Mouse (Mus musculus): ENCODE measurements around the gene Ubd. TPM values are rescaled to one million over a fixed set of nuclear protein-coding genes. Genes with fewer than 3 reads are reported as not detected.

Ubd gene
- 3.3 TPM for polyA plus RNA-seq (2014; fragmentation: Illumina TruSeq; extraction: RNeasy Lipid Tissue Mini Kit (QIAGEN cat#74804); ENCODE audit: low read depth, low replicate concordance)

GRCm38 (mm10) chr17:37193656-37194055 lies at the start of gene Ubd:
Gene Ubd, plus strand, starts transcription at chr17:37193892.

GRCm38 (mm10) chr17:37161394-37161793 lies 32.3 kb upstream of the Ubd start, which contains the start of gene Olfr93:
Gene Olfr93, minus strand, starts transcription at chr17:37161494.

GRCm38 (mm10) chr17:37200894-37201293 lies 7.2 kb downstream of the Ubd start, which contains the start of gene Olfr94:
Gene Olfr94, minus strand, starts transcription at chr17:37200994.

GRCm38 (mm10) chr17:37213018-37213417 lies 19.3 kb downstream of the Ubd start, which contains the start of gene Olfr95:
Gene Olfr95, minus strand, starts transcription at chr17:37213118.

GRCm38 (mm10) chr17:37219846-37220245 lies 26.2 kb downstream of the Ubd start, which contains the start of gene Olfr96:
Gene Olfr96, plus strand, starts transcription at chr17:37220146.

GRCm38 (mm10) chr17:37237230-37237629 lies 43.5 kb downstream of the Ubd start, which contains the start of gene Olfr97:
Gene Olfr97, minus strand, starts transcription at chr17:37237330.

Other genes with a start within 250 kb of the Ubd start
- 74.7 TPM for gene Ppp1r11, start 242.2 kb upstream of the Ubd start, polyA plus RNA-seq (2014; fragmentation: Illumina TruSeq; extraction: RNeasy Lipid Tissue Mini Kit (QIAGEN cat#74804); ENCODE audit: low read depth, low replicate concordance)
- 37.9 TPM for gene Znrd1, start 235.3 kb upstream of the Ubd start, polyA plus RNA-seq (2014; fragmentation: Illumina TruSeq; extraction: RNeasy Lipid Tissue Mini Kit (QIAGEN cat#74804); ENCODE audit: low read depth, low replicate concordance)
- 23.8 TPM for gene Znrd1as, start 235.3 kb upstream of the Ubd start, polyA plus RNA-seq (2014; fragmentation: Illumina TruSeq; extraction: RNeasy Lipid Tissue Mini Kit (QIAGEN cat#74804); ENCODE audit: low read depth, low replicate concordance)
- gene 2410137M14Rik, start 212.7 kb upstream of the Ubd start, polyA plus RNA-seq (2014; fragmentation: Illumina TruSeq; extraction: RNeasy Lipid Tissue Mini Kit (QIAGEN cat#74804); ENCODE audit: low read depth, low replicate concordance), result not detected
- 0.11 TPM for gene H2-M5, start 204.4 kb upstream of the Ubd start, polyA plus RNA-seq (2014; fragmentation: Illumina TruSeq; extraction: RNeasy Lipid Tissue Mini Kit (QIAGEN cat#74804); ENCODE audit: low read depth, low replicate concordance)
- 7.2 TPM for gene Zfp57, start 192.7 kb upstream of the Ubd start, polyA plus RNA-seq (2014; fragmentation: Illumina TruSeq; extraction: RNeasy Lipid Tissue Mini Kit (QIAGEN cat#74804); ENCODE audit: low read depth, low replicate concordance)
- not detected for gene Mog, start 170.5 kb upstream of the Ubd start, polyA plus RNA-seq (2014; fragmentation: Illumina TruSeq; extraction: RNeasy Lipid Tissue Mini Kit (QIAGEN cat#74804); ENCODE audit: low read depth, low replicate concordance)
- gene Gabbr1, start 147.9 kb upstream of the Ubd start, polyA plus RNA-seq (2014; fragmentation: Illumina TruSeq; extraction: RNeasy Lipid Tissue Mini Kit (QIAGEN cat#74804); ENCODE audit: low read depth, low replicate concordance), result 23.9 TPM
- gene Olfr90, start 105.4 kb upstream of the Ubd start, polyA plus RNA-seq (2014; fragmentation: Illumina TruSeq; extraction: RNeasy Lipid Tissue Mini Kit (QIAGEN cat#74804); ENCODE audit: low read depth, low replicate concordance), result not detected
- not detected for gene Olfr91, start 95.6 kb upstream of the Ubd start, polyA plus RNA-seq (2014; fragmentation: Illumina TruSeq; extraction: RNeasy Lipid Tissue Mini Kit (QIAGEN cat#74804); ENCODE audit: low read depth, low replicate concordance)
- gene Olfr92, start 73.8 kb upstream of the Ubd start, polyA plus RNA-seq (2014; fragmentation: Illumina TruSeq; extraction: RNeasy Lipid Tissue Mini Kit (QIAGEN cat#74804); ENCODE audit: low read depth, low replicate concordance), result not detected
- gene Olfr93, start 32.4 kb upstream of the Ubd start, polyA plus RNA-seq (2014; fragmentation: Illumina TruSeq; extraction: RNeasy Lipid Tissue Mini Kit (QIAGEN cat#74804); ENCODE audit: low read depth, low replicate concordance), result not detected
- gene Olfr94, start 7.1 kb downstream of the Ubd start, polyA plus RNA-seq (2014; fragmentation: Illumina TruSeq; extraction: RNeasy Lipid Tissue Mini Kit (QIAGEN cat#74804); ENCODE audit: low read depth, low replicate concordance), result not detected
- gene Olfr95, start 19.2 kb downstream of the Ubd start, polyA plus RNA-seq (2014; fragmentation: Illumina TruSeq; extraction: RNeasy Lipid Tissue Mini Kit (QIAGEN cat#74804); ENCODE audit: low read depth, low replicate concordance), result not detected
- gene Olfr96, start 26.3 kb downstream of the Ubd start, polyA plus RNA-seq (2014; fragmentation: Illumina TruSeq; extraction: RNeasy Lipid Tissue Mini Kit (QIAGEN cat#74804); ENCODE audit: low read depth, low replicate concordance), result not detected
- gene Olfr97, start 43.4 kb downstream of the Ubd start, polyA plus RNA-seq (2014; fragmentation: Illumina TruSeq; extraction: RNeasy Lipid Tissue Mini Kit (QIAGEN cat#74804); ENCODE audit: low read depth, low replicate concordance), result not detected
- gene Olfr98, start 69.9 kb downstream of the Ubd start, polyA plus RNA-seq (2014; fragmentation: Illumina TruSeq; extraction: RNeasy Lipid Tissue Mini Kit (QIAGEN cat#74804); ENCODE audit: low read depth, low replicate concordance), result not detected
- 8.0 TPM for gene H2-M3, start 76.3 kb downstream of the Ubd start, polyA plus RNA-seq (2014; fragmentation: Illumina TruSeq; extraction: RNeasy Lipid Tissue Mini Kit (QIAGEN cat#74804); ENCODE audit: low read depth, low replicate concordance)
- gene Olfr99, start 89.6 kb downstream of the Ubd start, polyA plus RNA-seq (2014; fragmentation: Illumina TruSeq; extraction: RNeasy Lipid Tissue Mini Kit (QIAGEN cat#74804); ENCODE audit: low read depth, low replicate concordance), result not detected
- gene Olfr101, start 110.4 kb downstream of the Ubd start, polyA plus RNA-seq (2014; fragmentation: Illumina TruSeq; extraction: RNeasy Lipid Tissue Mini Kit (QIAGEN cat#74804); ENCODE audit: low read depth, low replicate concordance), result not detected
- gene Olfr102, start 123.2 kb downstream of the Ubd start, polyA plus RNA-seq (2014; fragmentation: Illumina TruSeq; extraction: RNeasy Lipid Tissue Mini Kit (QIAGEN cat#74804); ENCODE audit: low read depth, low replicate concordance), result not detected
- not detected for gene Olfr103, start 145.8 kb downstream of the Ubd start, polyA plus RNA-seq (2014; fragmentation: Illumina TruSeq; extraction: RNeasy Lipid Tissue Mini Kit (QIAGEN cat#74804); ENCODE audit: low read depth, low replicate concordance)
- not detected for gene Olfr104-ps, start 165.7 kb downstream of the Ubd start, polyA plus RNA-seq (2014; fragmentation: Illumina TruSeq; extraction: RNeasy Lipid Tissue Mini Kit (QIAGEN cat#74804); ENCODE audit: low read depth, low replicate concordance)
- not detected for gene Olfr105-ps, start 185.1 kb downstream of the Ubd start, polyA plus RNA-seq (2014; fragmentation: Illumina TruSeq; extraction: RNeasy Lipid Tissue Mini Kit (QIAGEN cat#74804); ENCODE audit: low read depth, low replicate concordance)
- not detected for gene Olfr106-ps, start 196.5 kb downstream of the Ubd start, polyA plus RNA-seq (2014; fragmentation: Illumina TruSeq; extraction: RNeasy Lipid Tissue Mini Kit (QIAGEN cat#74804); ENCODE audit: low read depth, low replicate concordance)
- not detected for gene Olfr107, start 205.3 kb downstream of the Ubd start, polyA plus RNA-seq (2014; fragmentation: Illumina TruSeq; extraction: RNeasy Lipid Tissue Mini Kit (QIAGEN cat#74804); ENCODE audit: low read depth, low replicate concordance)

Measured in adipose tissue, adult 10 weeks (tissue).